Mouse (Mus musculus) liver, adult 2 months (tissue): ENCODE measurements around the gene Hist2h3c2.

Experiments
- CTCF ChIP-seq: fragments of 200-500 bp; IDR thresholded peaks from 2 replicates; pipeline ENCODE4 v1.5.1; 2011; ENCODE audit warnings: low read depth, low read length, control low read depth
- POLR2A ChIP-seq: fragments of 200-500 bp; IDR thresholded peaks from 2 replicates; pipeline ENCODE4 v1.6.1; 2011; ENCODE audit warnings: low read length, control low read depth; ENCODE audit not compliant: insufficient read depth; ENCODE audit errors: extremely low read depth

- no peak for TF ChIP-seq POLR2A
- TF ChIP-seq CTCF: no peak
Observed at GRCm38 (mm10) chr3:96249034-96249345, 10.1 kb upstream of the Hist2h3c2 start.
